Mouse (Mus musculus) B cell, adult (primary cell): Measurements from ENCODE around the gene Myo15. TPM values are rescaled to one million over a fixed set of nuclear protein-coding genes. Genes with fewer than 3 reads are reported as not detected.

Experiments
- total RNA-seq: library from RNA; stranded (reverse); gene quantifications from 4 replicates; pipeline ENCODE4 v1.2.4, GENCODE M21; 2023; ENCODE audit not compliant: inconsistent age

Myo15 gene
- 0.45 to 0.66 TPM (median 0.51 TPM) in 4 replicates for total RNA-seq

GRCm38 (mm10) chr11:60469039-60469438 lies at the start of gene Myo15:
Myo15 (plus strand) TSS chr11:60469339.

GRCm38 (mm10) chr11:60454080-60454744 lies 14.9 kb upstream of the Myo15 start, which contains the start of gene Drg2:
Drg2 (plus strand) TSS chr11:60454591.

DNA sequence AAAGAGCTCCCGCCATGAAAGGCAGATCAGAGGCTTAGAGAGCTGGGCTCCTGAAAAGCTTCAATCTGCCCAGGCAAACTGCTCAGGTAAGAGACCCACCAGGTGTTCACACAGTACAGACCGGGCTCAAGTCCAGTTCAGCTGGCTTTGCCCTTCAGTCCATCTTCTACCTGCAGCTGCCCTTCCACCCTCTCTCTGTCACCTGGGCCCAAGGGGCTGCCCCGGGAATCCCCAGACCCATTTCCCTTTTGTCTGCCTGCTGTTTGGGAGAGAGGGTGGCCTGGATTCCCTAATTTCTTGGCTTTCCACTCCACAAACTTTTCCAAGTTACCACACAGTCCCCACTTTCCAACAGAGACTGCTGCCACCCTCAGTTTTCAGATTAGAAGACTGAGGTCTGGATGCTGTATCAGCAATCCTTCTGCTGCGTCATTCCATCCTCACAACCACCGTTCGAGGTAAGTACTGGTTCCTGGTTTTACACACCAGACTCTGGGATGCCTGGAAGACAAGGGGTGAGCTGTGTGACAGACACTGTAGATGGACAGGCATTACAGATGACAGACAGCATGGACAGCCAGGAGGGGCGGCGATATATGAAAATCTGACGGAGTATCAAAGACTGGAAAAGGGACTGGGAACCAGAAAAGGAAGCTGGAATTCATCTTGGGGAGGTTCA lies 67.2 kb downstream of the Myo15 start, which contains the start of gene Alkbh5:
Gene Alkbh5 (plus strand): TSS at position 202 of the 679 bp plus-strand sequence.

Other genes starting within 250 kb of the Myo15 start
- gene Srebf1, start 246.8 kb upstream of the Myo15 start, total RNA-seq = 107 to 140 TPM (median 125 TPM) in 4 replicates
- 22.8 to 27.0 TPM (median 26.2 TPM) in 4 replicates for gene Tom1l2, start 116.4 kb upstream of the Myo15 start, total RNA-seq
- not detected in 4 replicates for gene Drc3, start 116.0 kb upstream of the Myo15 start, total RNA-seq
- 20.5 to 21.5 TPM (median 20.8 TPM) in 4 replicates for gene Gid4, start 52.2 kb upstream of the Myo15 start, total RNA-seq
- 25.3 to 28.5 TPM (median 28.3 TPM) in 4 replicates for gene Atpaf2, start 50.9 kb upstream of the Myo15 start, total RNA-seq
- gene Drg2, start 14.7 kb upstream of the Myo15 start, total RNA-seq = 56.3 to 64.2 TPM (median 60.6 TPM) in 4 replicates
- 68.1 to 71.8 TPM (median 69.8 TPM) in 4 replicates for gene Alkbh5, start 67.0 kb downstream of the Myo15 start, total RNA-seq
- gene Llgl1, start 230.4 kb downstream of the Myo15 start, total RNA-seq = 31.6 to 35.6 TPM (median 32.4 TPM) in 4 replicates